Mouse (Mus musculus) adrenal gland, adult 8-10 months (tissue): ENCODE results near the gene Ing1. TPM values are rescaled to one million over a fixed set of nuclear protein-coding genes. Genes with fewer than 3 reads are reported as not detected.
A peak's percentile ranks its signal among the peaks of the same experiment; 100 is the strongest.

Experiments used
- DNase-seq: peaks from one replicate; pipeline ENCODE4 v3.0.0; 2022
- total RNA-seq, 4 experiments: library from RNA; stranded (reverse); gene quantifications; 2 replicates each; pipeline ENCODE4 v1.2.4; 2022

The Ing1 gene
- total RNA-seq, result 10 to 100 TPM; 34.0 to 42.5 (median 36.9) TPM

GRCm38 (mm10) chr8:11554799-11555719 is at the start of gene Ing1:
Gene Ing1, plus strand, starts transcription at chr8:11555571.
- DNase-seq, result peak; percentile 91

- no peak for DNase-seq
Observed at GRCm38 (mm10) chr8:11506074-11506473, 49.3 kb upstream of the Ing1 start.

- no peak for DNase-seq
Observed at GRCm38 (mm10) chr8:11506802-11507201, 48.6 kb upstream of the Ing1 start.

GRCm38 (mm10) chr8:11508880-11509279 is 46.5 kb upstream of the Ing1 start:
- no peak for DNase-seq

GRCm38 (mm10) chr8:11510971-11511370 is 44.4 kb upstream of the Ing1 start:
- no peak for DNase-seq

GRCm38 (mm10) chr8:11512711-11513110 is 42.7 kb upstream of the Ing1 start:
- DNase-seq, result no peak

GRCm38 (mm10) chr8:11513247-11513646 is 42.1 kb upstream of the Ing1 start:
- no peak for DNase-seq

- no peak for DNase-seq
Observed at GRCm38 (mm10) chr8:11516292-11516691, 39.1 kb upstream of the Ing1 start.

GRCm38 (mm10) chr8:11517366-11518055 is 37.9 kb upstream of the Ing1 start:
- no peak for DNase-seq

GRCm38 (mm10) chr8:11518056-11518396 is 37.3 kb upstream of the Ing1 start:
- DNase-seq, result no peak

- no peak for DNase-seq
Observed at GRCm38 (mm10) chr8:11518676-11519075, 36.7 kb upstream of the Ing1 start.

- DNase-seq, result no peak
Observed at GRCm38 (mm10) chr8:11523331-11523730, 32.0 kb upstream of the Ing1 start.

GRCm38 (mm10) chr8:11530155-11530770 is 25.1 kb upstream of the Ing1 start:
- no peak for DNase-seq

- DNase-seq, result no peak
Observed at GRCm38 (mm10) chr8:11530849-11531248, 24.5 kb upstream of the Ing1 start.

- no peak for DNase-seq
Observed at GRCm38 (mm10) chr8:11534494-11534893, 20.9 kb upstream of the Ing1 start.

- no peak for DNase-seq
Observed at GRCm38 (mm10) chr8:11539049-11539448, 16.3 kb upstream of the Ing1 start.

GRCm38 (mm10) chr8:11540182-11540581 is 15.2 kb upstream of the Ing1 start:
- no peak for DNase-seq

GRCm38 (mm10) chr8:11542031-11542430 is 13.3 kb upstream of the Ing1 start:
- DNase-seq, result no peak

- DNase-seq, result no peak
Observed at GRCm38 (mm10) chr8:11542866-11543265, 12.5 kb upstream of the Ing1 start.

- DNase-seq, result no peak
Observed at GRCm38 (mm10) chr8:11544386-11544785, 11.0 kb upstream of the Ing1 start.

GRCm38 (mm10) chr8:11547063-11547462 is 8.3 kb upstream of the Ing1 start:
- no peak for DNase-seq

- no peak for DNase-seq
Observed at GRCm38 (mm10) chr8:11549706-11550105, 5.7 kb upstream of the Ing1 start.

- peak; percentile 90 for DNase-seq
Observed at GRCm38 (mm10) chr8:11550281-11550948, 5.0 kb upstream of the Ing1 start, which contains the start of gene Cars2. Gene Cars2, minus strand, starts transcription at chr8:11550783.
